Mouse (Mus musculus): ENCODE measurements around the gene Slc39a11. TPM values are rescaled to one million over a fixed set of nuclear protein-coding genes. Genes with fewer than 3 reads are reported as not detected.

The Slc39a11 gene
- polyA plus RNA-seq, 1 experiment = 0.08 TPM

- H3K4me3 ChIP-seq (replicated peaks) = no peak overlapping the region
- TF ChIP-seq TAL1 (IDR thresholded peaks at IDR 0.05; ENCODE audit: low read length) (no peak), GATA1 (IDR thresholded peaks at IDR 0.05; ENCODE audit: low read length) (no peak)
- no peaks in the 10 kb centered on the region for H3K27me3 ChIP-seq (ENCODE audit: control insufficient read depth)
- no peaks in the 10 kb centered on the region for H3K9me3 ChIP-seq (ENCODE audit: control insufficient read depth, low read length)
- no peaks in the 10 kb centered on the region for H3K4me1 ChIP-seq (ENCODE audit: control insufficient read depth)
- no peaks in the 10 kb centered on the region for H3K36me3 ChIP-seq (ENCODE audit: control insufficient read depth)
Measured at GRCm38 (mm10) chr11:113308256-113308941, 341.5 kb downstream of the Slc39a11 start.

- Histone ChIP-seq H3K4me3 (replicated peaks) (no peak overlapping the region), H3K36me3 (ENCODE audit: control insufficient read depth) (no peaks in the 10 kb centered on the region), H3K27me3 (ENCODE audit: control insufficient read depth) (no peaks in the 10 kb centered on the region), H3K9me3 (ENCODE audit: control insufficient read depth, low read length) (no peaks in the 10 kb centered on the region), H3K4me1 (ENCODE audit: control insufficient read depth) (no peaks in the 10 kb centered on the region)
- TF ChIP-seq TAL1 (IDR thresholded peaks at IDR 0.05; ENCODE audit: low read length) = no peak
- TF ChIP-seq GATA1 (IDR thresholded peaks at IDR 0.05; ENCODE audit: low read length) = no peak
Measured at GRCm38 (mm10) chr11:113303204-113303603, 346.7 kb downstream of the Slc39a11 start.

GRCm38 (mm10) chr11:113299492-113299891 lies 350.4 kb downstream of the Slc39a11 start:
- no peak overlapping the region for H3K4me3 ChIP-seq (replicated peaks)
- TF ChIP-seq GATA1 (IDR thresholded peaks at IDR 0.05; ENCODE audit: low read length) (no peak), TAL1 (IDR thresholded peaks at IDR 0.05; ENCODE audit: low read length) (no peak)
- no peaks in the 10 kb centered on the region for H3K27me3 ChIP-seq (ENCODE audit: control insufficient read depth)
- no peaks in the 10 kb centered on the region for H3K36me3 ChIP-seq (ENCODE audit: control insufficient read depth)
- H3K9me3 ChIP-seq (ENCODE audit: control insufficient read depth, low read length) = no peaks in the 10 kb centered on the region
- no peaks in the 10 kb centered on the region for H3K4me1 ChIP-seq (ENCODE audit: control insufficient read depth)

GRCm38 (mm10) chr11:113297765-113298164 lies 352.1 kb downstream of the Slc39a11 start:
- no peaks in the 10 kb centered on the region for H3K27me3 ChIP-seq (ENCODE audit: control insufficient read depth)
- no peaks in the 10 kb centered on the region for H3K4me1 ChIP-seq (ENCODE audit: control insufficient read depth)
- H3K4me3 ChIP-seq (replicated peaks) = no peak overlapping the region
- no peaks in the 10 kb centered on the region for H3K36me3 ChIP-seq (ENCODE audit: control insufficient read depth)
- no peaks in the 10 kb centered on the region for H3K9me3 ChIP-seq (ENCODE audit: control insufficient read depth, low read length)
- TF ChIP-seq GATA1 (IDR thresholded peaks at IDR 0.05; ENCODE audit: low read length) (no peak), TAL1 (IDR thresholded peaks at IDR 0.05; ENCODE audit: low read length) (no peak)

- Histone ChIP-seq H3K36me3 (ENCODE audit: control insufficient read depth) (no peaks in the 10 kb centered on the region), H3K4me1 (ENCODE audit: control insufficient read depth) (no peaks in the 10 kb centered on the region), H3K9me3 (ENCODE audit: control insufficient read depth, low read length) (no peaks in the 10 kb centered on the region), H3K4me3 (replicated peaks) (no peak overlapping the region), H3K27me3 (ENCODE audit: control insufficient read depth) (no peaks in the 10 kb centered on the region)
- TF ChIP-seq GATA1 (IDR thresholded peaks at IDR 0.05; ENCODE audit: low read length) = no peak
- TF ChIP-seq TAL1 (IDR thresholded peaks at IDR 0.05; ENCODE audit: low read length) = no peak
Measured at GRCm38 (mm10) chr11:113296912-113297625, 352.8 kb downstream of the Slc39a11 start.

GRCm38 (mm10) chr11:113296162-113296561 lies 353.7 kb downstream of the Slc39a11 start:
- H3K27me3 ChIP-seq (ENCODE audit: control insufficient read depth) = no peaks in the 10 kb centered on the region
- H3K9me3 ChIP-seq (ENCODE audit: control insufficient read depth, low read length) = no peaks in the 10 kb centered on the region
- no peaks in the 10 kb centered on the region for H3K36me3 ChIP-seq (ENCODE audit: control insufficient read depth)
- no peaks in the 10 kb centered on the region for H3K4me1 ChIP-seq (ENCODE audit: control insufficient read depth)
- TF ChIP-seq TAL1 (IDR thresholded peaks at IDR 0.05; ENCODE audit: low read length) (no peak), GATA1 (IDR thresholded peaks at IDR 0.05; ENCODE audit: low read length) (no peak)
- H3K4me3 ChIP-seq (replicated peaks) = no peak overlapping the region

- Histone ChIP-seq H3K27me3 (ENCODE audit: control insufficient read depth) (no peaks in the 10 kb centered on the region), H3K36me3 (ENCODE audit: control insufficient read depth) (no peaks in the 10 kb centered on the region), H3K9me3 (ENCODE audit: control insufficient read depth, low read length) (no peaks in the 10 kb centered on the region), H3K4me1 (ENCODE audit: control insufficient read depth) (no peaks in the 10 kb centered on the region), H3K4me3 (replicated peaks) (no peak overlapping the region)
- no peak for TF ChIP-seq GATA1 (IDR thresholded peaks at IDR 0.05; ENCODE audit: low read length)
- TF ChIP-seq TAL1 (IDR thresholded peaks at IDR 0.05; ENCODE audit: low read length) = no peak
Measured at GRCm38 (mm10) chr11:113294518-113294917, 355.4 kb downstream of the Slc39a11 start.

- no peaks in the 10 kb centered on the region for H3K4me1 ChIP-seq (ENCODE audit: control insufficient read depth)
- H3K9me3 ChIP-seq (ENCODE audit: control insufficient read depth, low read length) = no peaks in the 10 kb centered on the region
- H3K27me3 ChIP-seq (ENCODE audit: control insufficient read depth) = no peaks in the 10 kb centered on the region
- H3K36me3 ChIP-seq (ENCODE audit: control insufficient read depth) = no peaks in the 10 kb centered on the region
- no peak for TF ChIP-seq TAL1 (IDR thresholded peaks at IDR 0.05; ENCODE audit: low read length)
- H3K4me3 ChIP-seq (replicated peaks) = no peak overlapping the region
Measured at GRCm38 (mm10) chr11:113292906-113293614, 356.8 kb downstream of the Slc39a11 start.
